ENCODE assay signal across 8 mouse cellular contexts in the genomic region with DNA sequence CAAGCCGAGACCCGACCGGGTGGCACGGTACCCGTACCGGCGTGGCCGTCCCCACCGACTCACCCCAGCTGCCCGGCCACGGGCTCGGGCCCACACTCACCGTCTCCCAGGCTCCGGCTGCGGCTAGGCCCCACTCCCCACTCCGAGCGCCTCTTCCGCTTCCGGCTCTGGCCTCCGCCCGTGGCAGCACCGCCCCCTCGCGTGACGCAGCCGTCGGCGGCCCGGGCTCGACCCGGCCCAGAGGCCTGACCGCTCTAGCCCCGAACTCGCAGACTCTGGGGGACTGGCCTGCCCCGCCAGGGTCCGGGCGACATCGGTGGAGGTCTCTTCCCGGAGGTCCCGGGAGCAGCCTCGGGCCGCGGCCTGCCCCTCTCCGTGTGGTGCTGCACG. TPM values are rescaled to one million over a fixed set of nuclear protein-coding genes. Genes with fewer than 3 reads are reported as not detected.
DNase-seq lines count a peak whose midpoint lies in the region; ATAC-seq and TF ChIP-seq lines count a peak whose summit lies in the region.

No protein-coding gene starts in this region.

- peak overlapping the region; percentile 92 for H3K4me2 ChIP-seq in forebrain, embryonic 11.5 days (ENCODE audit: low read depth, low read length, severe bottlenecking)
- H3K4me2 ChIP-seq in heart, embryonic 16.5 days (ENCODE audit: low read depth, low read length) = peak overlapping the region; percentile 94
- peak overlapping the region; percentile 93 for H3K4me2 ChIP-seq in liver, embryonic 15.5 days
- peak overlapping the region; percentile 97 for H3K4me2 ChIP-seq in neural tube, embryonic 11.5 days (ENCODE audit: low read depth)
- H3K4me2 ChIP-seq in stomach, embryonic 16.5 days (ENCODE audit: low read depth, low read length) = peak overlapping the region; percentile 97

- peaks cover 21% of the 10 kb centered on the region for H3K36me3 ChIP-seq in E14TG2a.4 (ENCODE audit: insufficient read depth, low read length)
- H3K36me3 ChIP-seq in forebrain, embryonic 11.5 days (ENCODE audit: control insufficient read depth, insufficient read depth, low read length) = peaks cover 9% of the 10 kb centered on the region
- H3K36me3 ChIP-seq in heart, embryonic 16.5 days (ENCODE audit: control insufficient read depth, insufficient read depth) = peaks cover 13% of the 10 kb centered on the region
- H3K36me3 ChIP-seq in liver, embryonic 15.5 days (replicated peaks) = peaks cover 29% of the 10 kb centered on the region
- H3K36me3 ChIP-seq in neural tube, embryonic 11.5 days (ENCODE audit: control insufficient read depth, insufficient read depth, low read length) = peaks cover 8% of the 10 kb centered on the region
- peaks cover 4% of the 10 kb centered on the region; the same call in 1 of the 2 replicates for H3K36me3 ChIP-seq in stomach, embryonic 16.5 days (ENCODE audit: control insufficient read depth, insufficient read depth, low read length)

- peak; percentile 94 for ATAC-seq in forebrain, embryonic 11.5 days (replicated peaks; ENCODE audit: low FRiP score)
- ATAC-seq in heart, embryonic 16.5 days (replicated peaks; ENCODE audit: extremely low read depth, insufficient read depth, low FRiP score) = peak; percentile 87
- peak; percentile 80 for ATAC-seq in liver, embryonic 15.5 days (ENCODE audit: insufficient read depth)
- ATAC-seq in neural tube, embryonic 11.5 days (ENCODE audit: insufficient read depth, low FRiP score, low TSS enrichment) = peak; percentile 94
- ATAC-seq in stomach, embryonic 16.5 days (ENCODE audit: insufficient read depth, low FRiP score) = peak; percentile 95

- H3K9me3 ChIP-seq in E14TG2a.4 (ENCODE audit: low read length) = no peaks in the 10 kb centered on the region
- no peaks in the 10 kb centered on the region for H3K9me3 ChIP-seq in forebrain, embryonic 11.5 days (ENCODE audit: control insufficient read depth, low read length)
- no peaks in the 10 kb centered on the region for H3K9me3 ChIP-seq in heart, embryonic 16.5 days (replicated peaks; ENCODE audit: control insufficient read depth, low read length)
- H3K9me3 ChIP-seq in liver, embryonic 15.5 days (replicated peaks) = no peaks in the 10 kb centered on the region
- no peaks in the 10 kb centered on the region for H3K9me3 ChIP-seq in neural tube, embryonic 11.5 days (ENCODE audit: control insufficient read depth, low read length)
- H3K9me3 ChIP-seq in stomach, embryonic 16.5 days (replicated peaks; ENCODE audit: control insufficient read depth, low read length) = no peaks in the 10 kb centered on the region

- peaks cover 45% of the 10 kb centered on the region for H3K4me1 ChIP-seq in E14TG2a.4 (replicated peaks; ENCODE audit: low read depth, low read length)
- peaks cover 20% of the 10 kb centered on the region; the same call in 1 of the 2 replicates for H3K4me1 ChIP-seq in forebrain, embryonic 11.5 days (replicated peaks; ENCODE audit: control insufficient read depth, insufficient read depth, low read length)
- H3K4me1 ChIP-seq in heart, embryonic 16.5 days (ENCODE audit: control insufficient read depth, insufficient read depth, low read length) = peaks cover 57% of the 10 kb centered on the region
- H3K4me1 ChIP-seq in liver, embryonic 15.5 days (replicated peaks) = peaks cover 81% of the 10 kb centered on the region
- peaks cover 22% of the 10 kb centered on the region for H3K4me1 ChIP-seq in neural tube, embryonic 11.5 days (ENCODE audit: control insufficient read depth, insufficient read depth, low read length)
- H3K4me1 ChIP-seq in stomach, embryonic 16.5 days (ENCODE audit: control insufficient read depth, insufficient read depth, low read length) = peaks cover 33% of the 10 kb centered on the region

- H3K27ac ChIP-seq in forebrain, embryonic 11.5 days (ENCODE audit: low read depth, low read length) = peak overlapping the region; percentile 98
- H3K27ac ChIP-seq in heart, embryonic 16.5 days (ENCODE audit: low read length) = peak overlapping the region; percentile 98
- peak overlapping the region; percentile 99 for H3K27ac ChIP-seq in liver, embryonic 15.5 days (replicated peaks)
- H3K27ac ChIP-seq in neural tube, embryonic 11.5 days (ENCODE audit: low read depth, low read length) = peak overlapping the region; percentile 99
- peak overlapping the region; percentile 98 for H3K27ac ChIP-seq in stomach, embryonic 16.5 days (ENCODE audit: low read length)

- peak overlapping the region; percentile 95 for H3K4me3 ChIP-seq in E14TG2a.4 (replicated peaks; ENCODE audit: low read length)
- peak overlapping the region; percentile 92 for H3K4me3 ChIP-seq in forebrain, embryonic 11.5 days (ENCODE audit: low read depth, low read length)
- peak overlapping the region; percentile 91 for H3K4me3 ChIP-seq in heart, embryonic 16.5 days (ENCODE audit: low read length)
- H3K4me3 ChIP-seq in liver, embryonic 15.5 days (replicated peaks) = peak overlapping the region; percentile 85
- peak overlapping the region; percentile 92 for H3K4me3 ChIP-seq in neural tube, embryonic 11.5 days (ENCODE audit: low read depth, low read length)
- H3K4me3 ChIP-seq in stomach, embryonic 16.5 days (replicated peaks; ENCODE audit: low read length) = peak overlapping the region; percentile 80

- H3K27me3 ChIP-seq in E14TG2a.4 (ENCODE audit: insufficient read depth, low read length) = peaks cover 36% of the 10 kb centered on the region
- H3K27me3 ChIP-seq in forebrain, embryonic 11.5 days (ENCODE audit: control insufficient read depth, insufficient read depth, low read length) = no peaks in the 10 kb centered on the region
- no peaks in the 10 kb centered on the region for H3K27me3 ChIP-seq in heart, embryonic 16.5 days (ENCODE audit: control insufficient read depth, insufficient read depth, low read length)
- H3K27me3 ChIP-seq in liver, embryonic 15.5 days = 0 out of 2 replicates have a peak, but pooled peaks cover 4% of the 10 kb centered on the region
- no peaks in the 10 kb centered on the region for H3K27me3 ChIP-seq in neural tube, embryonic 11.5 days (ENCODE audit: control insufficient read depth, insufficient read depth, low read length)
- H3K27me3 ChIP-seq in stomach, embryonic 16.5 days (ENCODE audit: control insufficient read depth, insufficient read depth, low read length) = no peaks in the 10 kb centered on the region

- DNase-seq in c-Kit-positive CD71-positive TER-119-negative erythroid progenitor cells, embryonic 14.5 days (ENCODE audit: low read depth) = peak; percentile 81
- peak; percentile 98 for DNase-seq in forebrain, embryonic 11.5 days (ENCODE audit: low spot score)
- DNase-seq in kidney, postnatal 25 days = peak; percentile 94 to 98
- DNase-seq in neural tube, embryonic 11.5 days (ENCODE audit: low spot score) = peak; percentile 97

- no peak for TF ChIP-seq CTCF in E14TG2a.4 (conservative IDR thresholded peaks at IDR 0.05; ENCODE audit: low read length)

- WGBS in forebrain, embryonic 11.5 days = 0% methylated on average over 43 of the region's 45 CpGs
- under 1% methylated on average over 42 of the region's 45 CpGs for WGBS in heart, embryonic 16.5 days
- whole genome bisulfite sequencing in liver, embryonic 15.5 days (ENCODE audit: insufficient replicate concordance) = under 1% methylated on average over 45 of the region's 45 CpGs
- WGBS in neural tube, embryonic 11.5 days = under 1% methylated on average over 35 of the region's 45 CpGs
- 0% methylated on average over 45 of the region's 45 CpGs for WGBS in stomach, embryonic 16.5 days

- H3K9ac ChIP-seq in forebrain, embryonic 11.5 days (ENCODE audit: low read length) = peak overlapping the region; percentile 98
- H3K9ac ChIP-seq in heart, embryonic 16.5 days (ENCODE audit: low read length) = peak overlapping the region; percentile 96
- peak overlapping the region; percentile 95 for H3K9ac ChIP-seq in liver, embryonic 15.5 days
- peak overlapping the region; percentile 98 for H3K9ac ChIP-seq in neural tube, embryonic 11.5 days (ENCODE audit: low read length)
- H3K9ac ChIP-seq in stomach, embryonic 16.5 days (ENCODE audit: low read length) = peak overlapping the region; percentile 98

RNA-seq across cellular contexts. Expression of gene Clk3, which starts 0.7 kb away (rescaled TPM):
- polyA plus RNA-seq in forebrain, embryonic 11.5 days (2014; fragmentation: Nextera tagmentation; extraction: Ambion mirVana) = 91.5 and 102 TPM in 2 replicates
- 57.9 and 67.5 TPM in 2 replicates for polyA plus RNA-seq in heart, embryonic 16.5 days (2015; fragmentation: Nextera tagmentation; extraction: Ambion mirVana)
- polyA plus RNA-seq in liver, embryonic 15.5 days (2015; fragmentation: Nextera tagmentation; extraction: Ambion mirVana) = 105 and 129 TPM in 2 replicates
- 88.4 and 97.3 TPM in 2 replicates for polyA plus RNA-seq in neural tube, embryonic 11.5 days (2014; fragmentation: Nextera tagmentation; extraction: Ambion mirVana)
- polyA plus RNA-seq in stomach, embryonic 16.5 days (2015; fragmentation: Nextera tagmentation; extraction: Ambion mirVana) = 66.7 and 76.8 TPM in 2 replicates

RNA-seq across cellular contexts. Expression of gene Edc3, which starts 56.6 kb away (rescaled TPM):
- 25.1 and 27.4 TPM in 2 replicates for polyA plus RNA-seq in forebrain, embryonic 11.5 days (2014; fragmentation: Nextera tagmentation; extraction: Ambion mirVana)
- 18.2 and 19.5 TPM in 2 replicates for polyA plus RNA-seq in heart, embryonic 16.5 days (2015; fragmentation: Nextera tagmentation; extraction: Ambion mirVana)
- polyA plus RNA-seq in liver, embryonic 15.5 days (2015; fragmentation: Nextera tagmentation; extraction: Ambion mirVana) = 13.8 and 16.2 TPM in 2 replicates
- 30.2 and 31.1 TPM in 2 replicates for polyA plus RNA-seq in neural tube, embryonic 11.5 days (2014; fragmentation: Nextera tagmentation; extraction: Ambion mirVana)
- 28.6 and 32.9 TPM in 2 replicates for polyA plus RNA-seq in stomach, embryonic 16.5 days (2015; fragmentation: Nextera tagmentation; extraction: Ambion mirVana)

Comparison
In these comparisons a context has a peak if more than half of its experiments do, and no peak if none do; other contexts are left out.
1. Peak in every context shown above with its lines: DNase-seq, ATAC-seq, H3K4me3 ChIP-seq and H3K27ac ChIP-seq.